Mouse (Mus musculus): ENCODE results near the gene 1700011L22Rik.

GRCm38 (mm10) chr8:79185488-79185887 lies 62.9 kb downstream of the 1700011L22Rik start:
- no peak for TF ChIP-seq USF1 (IDR thresholded peaks at IDR 0.05; ENCODE audit: low read depth)
- TF ChIP-seq POLR2A (IDR thresholded peaks at IDR 0.05; ENCODE audit: insufficient read length, low read depth) = no peak
- no peak for TF ChIP-seq POLR2AphosphoS2 (IDR thresholded peaks at IDR 0.05; ENCODE audit: insufficient read length, low read depth)
- TF ChIP-seq CEBPB (IDR thresholded peaks at IDR 0.05; ENCODE audit: insufficient read depth, poor library complexity, severe bottlenecking) = no peak
- TF ChIP-seq MYOD1 (IDR thresholded peaks at IDR 0.05; ENCODE audit: control insufficient read depth in 1 of 3, insufficient read length in 2 of 3, low read depth in 2 of 3) = no peak

All from myocyte (in vitro differentiated cells).